8 mouse cellular contexts compared by ENCODE assay signal in genomic region chr5:50457621-50458020, GRCm38 (mm10).
A peak's percentile ranks its signal among the peaks of the same experiment; 100 is the strongest.
DNase-seq lines count a peak whose midpoint lies in the region; ATAC-seq lines count a peak whose summit lies in the region.

No protein-coding gene starts in this region.

- no peaks in the 10 kb centered on the region for H3K27me3 ChIP-seq in forebrain, embryonic 13.5 days
- H3K27me3 ChIP-seq in forebrain, embryonic 11.5 days (ENCODE audit: control insufficient read depth, insufficient read depth, low read length): no peaks in the 10 kb centered on the region

- no peaks in the 10 kb centered on the region for H3K36me3 ChIP-seq in forebrain, embryonic 13.5 days (ENCODE audit: poor library complexity, severe bottlenecking)
- no peaks in the 10 kb centered on the region for H3K36me3 ChIP-seq in forebrain, embryonic 11.5 days (ENCODE audit: control insufficient read depth, insufficient read depth, low read length)

- 36% methylated on average over 6 of the region's 6 CpGs for WGBS in forebrain, embryonic 13.5 days
- WGBS in forebrain, embryonic 11.5 days: 79% methylated on average over 6 of the region's 6 CpGs

- H3K4me3 ChIP-seq in forebrain, embryonic 13.5 days: no peak overlapping the region
- H3K4me3 ChIP-seq in forebrain, embryonic 11.5 days (ENCODE audit: low read depth, low read length): no peak overlapping the region

- peak; percentile 95 for ATAC-seq in forebrain, embryonic 13.5 days
- no peak for ATAC-seq in forebrain, embryonic 11.5 days (replicated peaks; ENCODE audit: low FRiP score)
- ATAC-seq in CD4-positive, CD25-positive, alpha-beta regulatory T cell, adult 4 months: no peak

- H3K9ac ChIP-seq in forebrain, embryonic 13.5 days: no peak overlapping the region
- no peak overlapping the region for H3K9ac ChIP-seq in forebrain, embryonic 11.5 days (ENCODE audit: low read length)

- no peak for DNase-seq in forebrain, embryonic 11.5 days (ENCODE audit: low spot score)
- peak; percentile 64 for DNase-seq in cerebellum, adult 9-10 months
- DNase-seq in kidney, postnatal 10 days: peak; percentile 25
- DNase-seq in left cerebral cortex, postnatal 4 days: peak; percentile 96
- DNase-seq in thymus, postnatal 4 days: no peak
- DNase-seq in lung, postnatal 36 days: no peak

- H3K9me3 ChIP-seq in forebrain, embryonic 13.5 days (replicated peaks): no peaks in the 10 kb centered on the region
- no peaks in the 10 kb centered on the region for H3K9me3 ChIP-seq in forebrain, embryonic 11.5 days (ENCODE audit: control insufficient read depth, low read length)

- H3K27ac ChIP-seq in forebrain, embryonic 13.5 days: no peak overlapping the region
- no peak overlapping the region for H3K27ac ChIP-seq in forebrain, embryonic 11.5 days (ENCODE audit: low read depth, low read length)

- H3K4me1 ChIP-seq in forebrain, embryonic 13.5 days: peaks cover 4% of the 10 kb centered on the region; the same call in 1 of the 2 replicates
- H3K4me1 ChIP-seq in forebrain, embryonic 11.5 days (replicated peaks; ENCODE audit: control insufficient read depth, insufficient read depth, low read length): no peaks in the 10 kb centered on the region

- intact Hi-C loops in left cerebral cortex, postnatal 4 days (cut with DNase I): no loop called here

- H3K4me2 ChIP-seq in forebrain, embryonic 13.5 days: no peak overlapping the region
- no peak overlapping the region for H3K4me2 ChIP-seq in forebrain, embryonic 11.5 days (ENCODE audit: low read depth, low read length, severe bottlenecking)

Comparison
In these comparisons a context has a peak if more than half of its experiments do, and no peak if none do; other contexts are left out.
1. DNase-seq: peak in cerebellum, adult 9-10 months (single experiment), kidney, postnatal 10 days (single experiment) and left cerebral cortex, postnatal 4 days (single experiment); none in forebrain, embryonic 11.5 days (single experiment), thymus, postnatal 4 days (single experiment) and lung, postnatal 36 days (single experiment).